Mouse (Mus musculus) megakaryocyte, embryonic 14.5 days (primary cell): ENCODE data around the gene Nphp3.

ENCODE experiments used
- FLI1 ChIP-seq: IDR thresholded peaks from 2 replicates; pipeline ENCODE4 v1.6.1; 2012; ENCODE audit warnings: low read length, inconsistent platforms, mixed read lengths
- GATA1 ChIP-seq: IDR thresholded peaks from 3 replicates; pipeline ENCODE4 v1.6.1; 2012; ENCODE audit warnings: mixed read lengths, low read length, inconsistent platforms, borderline replicate concordance

- TF ChIP-seq GATA1 (no peak), FLI1 (no peak)
These were observed 41.3 kb downstream of the Nphp3 start for GRCm38 (mm10) chr9:104043676-104044075.
